Mouse (Mus musculus) stomach, postnatal 0 days (tissue): ENCODE measurements around the gene Ngrn.

Source experiments
- CTCF ChIP-seq: IDR thresholded peaks from 2 replicates; pipeline ENCODE4 v1.5.1; 2016; ENCODE audit warnings: antibody characterized with exemption, low read depth, mild to moderate bottlenecking, moderate library complexity
- EP300 ChIP-seq: optimal IDR thresholded peaks from 2 replicates; pipeline ENCODE3; 2016; ENCODE audit warnings: antibody characterized with exemption

GRCm38 (mm10) chr7:80297041-80297440 lies 36.0 kb downstream of the Ngrn start:
- TF ChIP-seq EP300 (no peak), CTCF (no peak)
